Mouse (Mus musculus): Measurements from ENCODE around the gene Snap25. TPM values are rescaled to one million over a fixed set of nuclear protein-coding genes. Genes with fewer than 3 reads are reported as not detected.

The Snap25 gene
- polyA plus RNA-seq, 1 experiment from 2014 or later: 8.7 TPM

DNA sequence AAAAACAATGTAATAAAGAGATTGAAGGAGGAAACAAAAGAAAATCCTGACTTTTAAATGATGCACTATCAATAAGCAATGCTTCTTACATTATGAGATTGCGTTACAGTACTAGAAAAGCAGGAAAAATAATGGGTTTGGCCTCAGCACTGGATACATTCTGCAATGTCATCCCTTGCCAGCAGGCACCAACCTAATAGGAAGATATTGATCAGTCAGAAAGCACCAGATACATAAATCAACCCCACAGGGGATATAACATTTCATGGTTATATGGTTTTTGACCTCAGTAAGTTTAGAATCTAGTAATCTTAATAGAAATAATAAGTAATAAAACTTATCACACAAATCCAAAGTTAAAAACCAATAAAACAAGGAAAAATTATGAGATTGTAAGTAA is 3.1 kb downstream of the Snap25 start:
- H3K27me3 ChIP-seq (replicated peaks): no peaks in the 10 kb centered on the region; the same call in 1 of the 2 replicates
- H3K36me3 ChIP-seq: no peaks in the 10 kb centered on the region
- no peak for ATAC-seq
- H3K9ac ChIP-seq: no peak overlapping the region
- 85% methylated on average over 1 of the region's 1 CpGs for WGBS
- H3K9me3 ChIP-seq: no peaks in the 10 kb centered on the region
- H3K4me3 ChIP-seq (replicated peaks): no peak overlapping the region
- no peak overlapping the region for H3K27ac ChIP-seq
- H3K4me1 ChIP-seq (replicated peaks): peaks cover 6% of the 10 kb centered on the region
- H3K4me2 ChIP-seq (replicated peaks): no peak overlapping the region

- H3K27ac ChIP-seq: no peak overlapping the region
- no peak overlapping the region for H3K4me3 ChIP-seq (replicated peaks)
- H3K9ac ChIP-seq: no peak overlapping the region
- H3K4me2 ChIP-seq (replicated peaks): no peak overlapping the region
- no peaks in the 10 kb centered on the region for H3K27me3 ChIP-seq (replicated peaks)
- ATAC-seq: 0 out of 2 replicates have a peak, but pooled peaks have one; percentile 47
- H3K36me3 ChIP-seq: no peaks in the 10 kb centered on the region
- H3K9me3 ChIP-seq: no peaks in the 10 kb centered on the region
- WGBS: 23% methylated on average over 4 of the region's 4 CpGs
- H3K4me1 ChIP-seq (replicated peaks): no peaks in the 10 kb centered on the region
These were observed 7.0 kb downstream of the Snap25 start for GRCm38 (mm10) chr2:136720235-136720634.

GRCm38 (mm10) chr2:136738260-136738659 is 25.0 kb downstream of the Snap25 start:
- Histone ChIP-seq H3K4me2 (replicated peaks) (no peak overlapping the region), H3K9ac (no peak overlapping the region), H3K4me3 (replicated peaks) (no peak overlapping the region), H3K9me3 (no peaks in the 10 kb centered on the region), H3K27me3 (replicated peaks) (no peaks in the 10 kb centered on the region), H3K4me1 (replicated peaks) (no peaks in the 10 kb centered on the region), H3K36me3 (no peaks in the 10 kb centered on the region), H3K27ac (no peak overlapping the region)
- WGBS: 76% methylated on average over 2 of the region's 2 CpGs
- ATAC-seq: no peak

- 67% methylated on average over 2 of the region's 2 CpGs for WGBS
- H3K4me1 ChIP-seq (replicated peaks): no peaks in the 10 kb centered on the region
- H3K36me3 ChIP-seq: no peaks in the 10 kb centered on the region
- H3K4me3 ChIP-seq (replicated peaks): no peak overlapping the region
- ATAC-seq: no peak
- H3K27me3 ChIP-seq (replicated peaks): no peaks in the 10 kb centered on the region
- no peak overlapping the region for H3K9ac ChIP-seq
- H3K27ac ChIP-seq: no peak overlapping the region
- H3K4me2 ChIP-seq (replicated peaks): no peak overlapping the region
- H3K9me3 ChIP-seq: no peaks in the 10 kb centered on the region
These were observed 29.0 kb downstream of the Snap25 start for GRCm38 (mm10) chr2:136742230-136742629.

GRCm38 (mm10) chr2:136744683-136745326 is 31.6 kb downstream of the Snap25 start:
- 89% methylated on average over 2 of the region's 2 CpGs for WGBS
- Histone ChIP-seq H3K27me3 (replicated peaks) (no peaks in the 10 kb centered on the region), H3K9me3 (no peaks in the 10 kb centered on the region), H3K4me2 (replicated peaks) (no peak overlapping the region), H3K4me3 (replicated peaks) (no peak overlapping the region), H3K9ac (no peak overlapping the region), H3K36me3 (no peaks in the 10 kb centered on the region), H3K27ac (no peak overlapping the region), H3K4me1 (replicated peaks) (no peaks in the 10 kb centered on the region)
- peak; percentile 5; the same call in 1 of the 2 replicates for ATAC-seq

DNA sequence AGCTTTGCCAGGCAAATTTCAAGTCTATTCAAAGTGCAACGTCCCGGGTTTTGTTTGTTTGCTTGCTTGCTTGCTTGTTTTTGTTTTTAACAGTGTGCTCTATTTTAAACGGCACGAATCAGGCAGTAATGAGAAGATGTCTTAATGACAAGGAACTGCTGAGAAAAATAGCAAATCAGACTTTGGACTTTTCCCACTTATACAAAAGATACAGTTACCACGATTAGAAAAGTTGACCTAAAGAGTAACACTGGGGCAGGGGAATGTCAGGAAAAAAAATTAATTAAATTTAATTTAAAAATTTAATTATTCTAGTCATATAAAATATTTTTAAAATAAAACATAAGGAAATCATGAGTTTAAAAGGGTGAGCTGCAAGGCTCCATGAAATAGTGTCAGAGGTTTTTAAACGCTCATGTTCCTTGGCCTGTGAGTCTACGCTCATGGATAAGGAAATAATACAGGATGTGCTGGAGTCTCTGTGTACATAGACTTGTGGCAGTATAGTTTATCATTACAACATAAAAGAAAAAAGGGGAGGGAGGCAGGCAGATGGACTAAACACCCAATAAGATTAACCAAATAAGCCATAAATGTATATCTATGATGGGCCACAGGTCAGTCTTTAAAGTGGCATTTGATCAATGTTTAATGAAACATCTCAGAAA is 32.2 kb downstream of the Snap25 start:
- 25% methylated on average over 7 of the region's 7 CpGs for WGBS
- Histone ChIP-seq H3K27me3 (replicated peaks) (no peaks in the 10 kb centered on the region), H3K4me3 (replicated peaks) (no peak overlapping the region), H3K9me3 (no peaks in the 10 kb centered on the region), H3K36me3 (no peaks in the 10 kb centered on the region), H3K4me2 (replicated peaks) (no peak overlapping the region), H3K4me1 (replicated peaks) (no peaks in the 10 kb centered on the region), H3K27ac (no peak overlapping the region), H3K9ac (no peak overlapping the region)
- ATAC-seq: peak; percentile 93

GRCm38 (mm10) chr2:136753682-136754081 is 40.4 kb downstream of the Snap25 start:
- no peak for ATAC-seq
- H3K9me3 ChIP-seq: no peaks in the 10 kb centered on the region
- H3K27ac ChIP-seq: no peak overlapping the region
- no peaks in the 10 kb centered on the region for H3K36me3 ChIP-seq
- H3K9ac ChIP-seq: no peak overlapping the region
- H3K4me1 ChIP-seq (replicated peaks): no peaks in the 10 kb centered on the region
- 38% methylated on average over 3 of the region's 3 CpGs for WGBS
- H3K27me3 ChIP-seq (replicated peaks): no peaks in the 10 kb centered on the region
- H3K4me2 ChIP-seq (replicated peaks): no peak overlapping the region
- no peak overlapping the region for H3K4me3 ChIP-seq (replicated peaks)

- H3K27me3 ChIP-seq (replicated peaks): no peaks in the 10 kb centered on the region
- ATAC-seq: no peak
- 89% methylated on average over 5 of the region's 5 CpGs for WGBS
These were observed 45.7 kb downstream of the Snap25 start for GRCm38 (mm10) chr2:136758809-136759551.

GRCm38 (mm10) chr2:136778156-136778555 is 64.9 kb downstream of the Snap25 start:
- Histone ChIP-seq H3K4me2 (replicated peaks) (no peak overlapping the region), H3K4me1 (replicated peaks) (no peaks in the 10 kb centered on the region), H3K9me3 (no peaks in the 10 kb centered on the region), H3K27me3 (replicated peaks) (no peaks in the 10 kb centered on the region), H3K4me3 (replicated peaks) (no peak overlapping the region), H3K9ac (no peak overlapping the region), H3K36me3 (no peaks in the 10 kb centered on the region), H3K27ac (no peak overlapping the region)
- WGBS: 77% methylated on average over 2 of the region's 2 CpGs
- no peak for ATAC-seq

More at GRCm38 (mm10) chr2:136758809-136759551, 45.7 kb downstream of the Snap25 start:
- Histone ChIP-seq H3K9me3 (no peaks in the 10 kb centered on the region), H3K9ac (no peak overlapping the region), H3K4me3 (replicated peaks) (no peak overlapping the region), H3K4me2 (replicated peaks) (no peak overlapping the region), H3K36me3 (no peaks in the 10 kb centered on the region), H3K27ac (no peak overlapping the region), H3K4me1 (replicated peaks) (no peaks in the 10 kb centered on the region)

DNA sequence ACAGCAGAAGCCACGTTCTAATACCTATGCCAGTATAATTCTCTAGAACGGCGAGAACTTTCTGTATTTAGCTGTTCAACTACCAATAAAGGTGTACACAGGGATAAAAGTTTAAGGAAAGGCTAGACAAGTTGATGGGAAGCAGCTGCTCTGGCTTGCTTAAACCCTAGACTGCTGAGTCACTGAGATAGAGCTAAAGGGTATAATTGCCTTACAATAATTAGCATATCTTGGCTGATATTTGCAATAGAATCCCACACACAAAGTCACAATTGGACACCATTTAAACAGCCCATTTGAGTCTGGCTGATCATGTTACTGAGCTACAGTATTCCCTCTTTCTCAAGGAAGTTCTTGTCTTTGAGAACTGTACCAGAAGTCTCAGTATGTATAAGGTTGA is 65.4 kb downstream of the Snap25 start:
- Histone ChIP-seq H3K4me1 (replicated peaks) (no peaks in the 10 kb centered on the region), H3K36me3 (no peaks in the 10 kb centered on the region), H3K4me2 (replicated peaks) (no peak overlapping the region), H3K27ac (no peak overlapping the region), H3K9me3 (no peaks in the 10 kb centered on the region), H3K27me3 (replicated peaks) (no peaks in the 10 kb centered on the region), H3K9ac (no peak overlapping the region), H3K4me3 (replicated peaks) (no peak overlapping the region)
- ATAC-seq: no peak
- 81% methylated on average over 3 of the region's 3 CpGs for WGBS

DNA sequence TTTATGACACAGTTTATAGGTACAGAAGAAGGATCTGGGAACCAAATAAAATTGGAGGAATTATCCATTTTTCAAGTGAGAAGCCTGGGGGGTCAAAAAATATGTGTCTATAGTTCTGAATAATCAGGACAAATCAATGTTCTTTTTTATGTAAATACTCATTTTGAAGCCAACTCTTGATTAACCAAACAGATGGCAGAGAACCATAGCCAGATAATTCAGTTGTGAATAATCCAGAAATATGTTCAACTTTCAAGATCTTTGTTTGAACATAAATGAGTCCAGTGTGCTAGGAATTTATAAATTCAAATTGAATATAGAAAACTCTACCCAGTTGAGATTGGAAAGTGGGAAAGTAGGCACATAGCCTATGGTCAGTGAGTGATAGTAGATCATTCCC is 67.0 kb downstream of the Snap25 start:
- H3K4me1 ChIP-seq (replicated peaks): no peaks in the 10 kb centered on the region
- H3K27me3 ChIP-seq (replicated peaks): no peaks in the 10 kb centered on the region
- no peak overlapping the region for H3K4me3 ChIP-seq (replicated peaks)
- ATAC-seq: no peak
- no peaks in the 10 kb centered on the region for H3K36me3 ChIP-seq
- H3K27ac ChIP-seq: no peak overlapping the region
- H3K9ac ChIP-seq: no peak overlapping the region
- no peak overlapping the region for H3K4me2 ChIP-seq (replicated peaks)
- H3K9me3 ChIP-seq: no peaks in the 10 kb centered on the region

DNA sequence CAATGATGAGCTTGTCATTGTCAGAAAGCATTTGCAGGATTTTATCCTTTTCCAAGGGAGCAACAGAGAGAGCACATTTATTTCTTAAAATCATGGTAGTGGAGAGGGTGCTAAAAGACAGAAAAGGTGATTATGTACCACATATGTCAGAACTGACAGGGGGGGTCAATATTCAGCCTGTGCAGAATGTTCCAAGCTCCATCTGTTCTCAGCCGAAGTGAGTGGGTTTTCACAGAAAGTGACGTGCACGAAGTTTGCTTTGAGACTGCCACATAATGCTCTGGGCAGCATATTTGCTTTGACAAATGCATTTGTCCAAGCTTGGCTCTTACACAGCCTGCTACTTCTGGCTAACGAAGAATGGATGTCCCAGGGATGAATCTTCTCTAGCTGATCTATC is 71.1 kb downstream of the Snap25 start:
- WGBS: 82% methylated on average over 4 of the region's 4 CpGs

More for the DNA sequence above, 71.1 kb downstream of the Snap25 start:
- Histone ChIP-seq H3K27ac (no peak overlapping the region), H3K4me3 (replicated peaks) (no peak overlapping the region), H3K36me3 (no peaks in the 10 kb centered on the region), H3K9me3 (no peaks in the 10 kb centered on the region), H3K27me3 (replicated peaks) (no peaks in the 10 kb centered on the region), H3K9ac (no peak overlapping the region), H3K4me2 (replicated peaks) (no peak overlapping the region), H3K4me1 (replicated peaks) (no peaks in the 10 kb centered on the region)
- ATAC-seq: no peak

Data from intestine, embryonic 15.5 days (tissue).